Mouse (Mus musculus) neural tube, embryonic 15.5 days (tissue): Measurements from ENCODE around the gene Nelfe. TPM values are rescaled to one million over a fixed set of nuclear protein-coding genes. Genes with fewer than 3 reads are reported as not detected.

ENCODE experiments used
- ATAC-seq: fragments of 200-750 bp; cut with Nextera tagmentation; 2 replicates; pipeline ENCODE4 v1.8.0; 2017; ENCODE audit warnings: mild to moderate bottlenecking, moderate TSS enrichment, moderate library complexity; ENCODE audit not compliant: low FRiP score
- H3K27ac ChIP-seq: fragments of 300-500 bp; sonication (generic); replicated peaks from 2 replicates; pipeline ENCODE4 v1.5.1; 2015; ENCODE audit warnings: mild to moderate bottlenecking, inconsistent platforms
- H3K27me3 ChIP-seq: fragments of 300-500 bp; sonication (generic); replicated peaks from 2 replicates; pipeline ENCODE4 v1.6.1; 2015; ENCODE audit warnings: inconsistent platforms
- H3K36me3 ChIP-seq: fragments of 300-500 bp; sonication (generic); 2 replicates; pipeline ENCODE4 v1.6.1; 2015; ENCODE audit warnings: inconsistent platforms
- H3K4me1 ChIP-seq: fragments of 300-500 bp; sonication (generic); 2 replicates; pipeline ENCODE4 v1.6.1; 2015; ENCODE audit warnings: inconsistent platforms
- H3K4me2 ChIP-seq: fragments of 300-500 bp; sonication (generic); 2 replicates; pipeline ENCODE4 v1.6.1; 2015; ENCODE audit warnings: inconsistent platforms, mild to moderate bottlenecking, moderate library complexity
- H3K4me3 ChIP-seq: fragments of 300-500 bp; sonication (generic); replicated peaks from 2 replicates; pipeline ENCODE4 v1.5.1; 2015; ENCODE audit warnings: mild to moderate bottlenecking, inconsistent platforms
- H3K9ac ChIP-seq: fragments of 300-500 bp; sonication (generic); replicated peaks from 2 replicates; pipeline ENCODE4 v1.6.1; 2015; ENCODE audit warnings: mild to moderate bottlenecking, inconsistent platforms
- H3K9me3 ChIP-seq: fragments of 300-500 bp; sonication (generic); replicated peaks from 2 replicates; pipeline ENCODE4 v1.6.1; 2016; ENCODE audit warnings: inconsistent platforms
- WGBS: fragments of 180-500 bp; shearing (Covaris S2); methylation state at CpG from one replicate; pipeline ENCODE4 v1.1.7; 2015; ENCODE audit warnings: mixed read lengths; 5-methylcytosine and 5-hydroxymethylcytosine counted together
- polyA plus RNA-seq: library from polyadenylated mRNA; unstranded; fragments of >200 nt; fragmentation: Nextera tagmentation; extraction: Ambion mirVana; gene quantifications from 2 replicates; pipeline ENCODE4 v1.2.1, GENCODE M21; 2015

The Nelfe gene
- polyA plus RNA-seq, 1 experiment from 2014 or later = 77.4 TPM

DNA sequence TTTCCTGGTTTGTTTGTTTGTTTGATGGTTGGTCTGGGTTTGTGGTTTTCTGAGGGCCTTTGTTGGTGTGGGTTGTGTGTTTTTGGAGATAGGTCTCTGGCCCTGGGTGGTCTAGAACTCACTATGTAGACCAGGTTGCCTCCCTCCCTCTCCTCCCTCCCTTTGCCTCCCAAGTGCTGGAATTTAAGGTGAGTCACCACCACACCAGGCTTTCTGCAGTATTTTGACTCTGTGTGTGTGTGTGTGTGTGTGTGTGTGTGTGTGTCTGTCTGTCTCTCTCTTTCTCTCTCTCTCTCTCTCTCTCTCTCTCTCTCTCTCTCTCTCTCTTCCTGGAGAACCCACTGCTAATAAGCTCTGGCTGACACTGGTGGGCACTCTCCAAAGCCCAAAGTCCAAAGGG, 31.0 kb downstream of the Nelfe start:
- no peaks in the 10 kb centered on the region for H3K9me3 ChIP-seq
- H3K36me3 ChIP-seq = no peaks in the 10 kb centered on the region
- H3K27ac ChIP-seq = no peak overlapping the region
- H3K4me3 ChIP-seq = no peak overlapping the region
- H3K9ac ChIP-seq = no peak overlapping the region
- ATAC-seq = no peak
- no peak overlapping the region for H3K4me2 ChIP-seq
- H3K4me1 ChIP-seq = no peaks in the 10 kb centered on the region
- H3K27me3 ChIP-seq = peaks cover 8% of the 10 kb centered on the region; the same call in 1 of the 2 replicates

DNA sequence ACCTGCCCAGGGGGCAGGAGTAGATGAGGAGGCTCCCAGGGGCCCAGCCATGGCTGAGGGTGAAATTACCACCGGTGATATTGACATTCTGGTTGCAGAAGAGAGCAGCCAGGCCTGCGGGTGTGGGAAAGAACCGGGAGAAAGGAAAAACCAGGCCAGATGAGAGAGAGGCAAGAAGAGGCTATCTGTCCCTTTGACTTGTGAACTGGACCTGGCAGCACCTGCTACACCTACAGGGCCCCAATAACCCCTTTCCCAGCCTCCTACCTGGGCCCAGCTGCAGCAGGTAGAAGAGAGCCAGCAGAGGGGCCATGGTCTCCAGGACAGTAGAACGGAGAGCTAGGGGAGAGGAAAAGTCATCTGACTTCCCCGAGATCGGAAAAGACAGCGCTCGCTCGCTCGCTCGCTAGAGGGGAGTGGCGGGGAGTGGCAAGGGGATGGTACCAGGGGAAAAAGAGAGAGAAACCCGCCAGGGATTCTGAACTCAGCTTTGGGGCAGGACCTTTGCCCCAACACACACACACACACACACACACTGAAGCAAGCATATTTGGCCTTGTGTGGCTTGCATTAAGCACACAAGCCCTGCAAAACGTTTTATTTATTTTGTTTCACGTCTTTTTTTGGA, 31.6 kb downstream of the Nelfe start, which contains the start of gene Gm20547:
Gm20547 (minus strand) TSS at position 360 of the 628 bp plus-strand sequence.
- Histone ChIP-seq H3K36me3 (no peaks in the 10 kb centered on the region), H3K4me2 (peak within 1 kb of the TSS; percentile 20), H3K27me3 (peaks cover 8% of the 10 kb centered on the region; the same call in 1 of the 2 replicates), H3K9ac (no peak within 1 kb of the TSS), H3K4me3 (no peak within 1 kb of the TSS), H3K27ac (no peak within 1 kb of the TSS), H3K4me1 (no peaks in the 10 kb centered on the region), H3K9me3 (no peaks in the 10 kb centered on the region)
- ATAC-seq = no peak
- WGBS = 8% methylated on average over 15 of the region's 15 CpGs

DNA sequence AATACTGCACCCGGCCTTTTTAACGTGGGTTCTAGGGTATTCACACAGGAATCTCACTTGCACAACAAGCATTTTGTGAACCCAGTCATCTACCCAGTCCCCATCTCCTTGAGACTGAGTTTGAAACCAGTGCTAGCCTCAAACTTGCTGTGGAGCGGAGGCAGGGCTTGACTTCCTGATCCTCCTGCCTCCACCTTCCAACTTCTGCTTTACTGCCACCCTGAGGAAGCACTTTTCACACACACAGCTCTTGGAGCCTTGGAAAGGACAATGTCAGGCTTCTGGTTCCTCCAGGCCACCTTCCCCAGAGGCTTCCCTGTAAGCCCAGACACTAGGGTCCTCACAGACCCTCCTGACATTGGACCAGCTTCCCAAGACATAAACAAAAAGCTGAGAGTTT, 33.1 kb downstream of the Nelfe start:
- Histone ChIP-seq H3K36me3 (no peaks in the 10 kb centered on the region), H3K9ac (no peak overlapping the region), H3K4me2 (no peak overlapping the region), H3K27me3 (peaks cover 8% of the 10 kb centered on the region; the same call in 1 of the 2 replicates), H3K27ac (no peak overlapping the region), H3K4me3 (no peak overlapping the region), H3K9me3 (no peaks in the 10 kb centered on the region), H3K4me1 (no peaks in the 10 kb centered on the region)
- no peak for ATAC-seq
- WGBS = 63% methylated on average over 3 of the region's 3 CpGs

DNA sequence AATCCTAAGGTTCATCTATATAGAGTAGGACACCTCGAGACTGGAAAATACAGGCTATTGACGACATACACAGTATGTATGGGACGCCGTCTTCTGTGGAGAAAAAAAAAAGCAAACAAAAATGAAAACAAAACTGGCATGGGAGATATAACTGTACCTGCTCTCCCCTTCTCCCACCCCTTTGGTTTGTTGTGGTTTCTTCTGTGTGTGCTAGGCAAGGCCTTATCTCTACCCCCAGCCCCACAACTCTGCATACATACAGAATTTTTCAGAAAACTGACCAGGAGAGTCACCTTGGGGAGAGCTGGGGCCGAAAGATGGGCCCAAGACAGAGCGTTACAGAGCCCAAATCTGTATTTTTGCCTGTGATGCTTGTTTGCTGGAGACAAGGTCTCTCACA, 34.5 kb downstream of the Nelfe start:
- no peaks in the 10 kb centered on the region for H3K4me1 ChIP-seq
- H3K9me3 ChIP-seq = no peaks in the 10 kb centered on the region
- no peak for ATAC-seq
- H3K4me2 ChIP-seq = no peak overlapping the region
- H3K9ac ChIP-seq = no peak overlapping the region
- H3K4me3 ChIP-seq = no peak overlapping the region
- no peaks in the 10 kb centered on the region for H3K36me3 ChIP-seq
- 90% methylated on average over 6 of the region's 6 CpGs for WGBS
- peaks cover 8% of the 10 kb centered on the region; the same call in 1 of the 2 replicates for H3K27me3 ChIP-seq
- H3K27ac ChIP-seq = no peak overlapping the region

DNA sequence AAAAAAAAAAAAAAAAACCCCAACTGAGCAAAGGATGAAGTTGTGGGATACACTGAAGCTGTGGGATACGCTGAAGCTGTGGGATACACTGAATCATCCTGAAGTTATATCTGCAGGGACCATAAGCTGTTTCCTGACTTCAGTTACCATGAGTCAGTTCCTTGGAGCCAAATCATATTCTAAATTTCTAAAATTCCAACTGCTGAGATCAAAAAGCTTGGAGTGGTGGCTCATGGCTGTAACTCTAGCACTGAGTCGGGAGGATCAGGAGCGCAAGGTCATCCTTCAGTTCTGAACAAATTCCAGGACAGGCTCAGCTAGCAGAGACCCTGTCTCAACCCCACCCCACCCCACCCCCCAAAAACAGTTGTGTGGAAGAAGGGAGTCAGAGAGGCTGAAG, 35.4 kb downstream of the Nelfe start:
- no peak overlapping the region for H3K4me2 ChIP-seq
- H3K9ac ChIP-seq = no peak overlapping the region
- no peak overlapping the region for H3K27ac ChIP-seq
- no peaks in the 10 kb centered on the region for H3K36me3 ChIP-seq
- H3K4me1 ChIP-seq = no peaks in the 10 kb centered on the region
- no peaks in the 10 kb centered on the region for H3K9me3 ChIP-seq
- no peak for ATAC-seq
- 82% methylated on average over 3 of the region's 3 CpGs for WGBS
- no peak overlapping the region for H3K4me3 ChIP-seq
- peaks cover 8% of the 10 kb centered on the region; the same call in 1 of the 2 replicates for H3K27me3 ChIP-seq

DNA sequence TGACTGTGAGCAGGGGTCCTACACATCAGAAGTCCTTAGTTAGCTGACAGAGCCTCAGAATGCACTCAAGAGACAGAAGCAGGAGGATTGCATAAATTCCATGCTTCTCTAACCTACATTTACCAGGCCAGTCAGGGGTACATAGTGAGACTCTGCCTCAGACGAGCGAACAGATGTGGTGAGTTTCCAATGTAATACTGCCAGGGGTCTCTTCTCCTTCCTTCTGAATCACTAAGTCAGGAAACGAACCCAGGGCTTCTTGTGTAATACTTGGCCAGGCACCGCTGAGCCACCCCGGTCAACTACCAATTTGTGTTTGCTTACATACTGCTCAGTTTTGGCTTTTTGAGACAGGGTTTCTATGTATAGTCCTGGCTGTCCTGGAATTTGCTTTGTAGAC, 37.8 kb downstream of the Nelfe start:
- Histone ChIP-seq H3K4me3 (no peak overlapping the region), H3K9me3 (no peaks in the 10 kb centered on the region), H3K4me2 (no peak overlapping the region), H3K27ac (no peak overlapping the region), H3K36me3 (no peaks in the 10 kb centered on the region), H3K4me1 (no peaks in the 10 kb centered on the region), H3K9ac (no peak overlapping the region), H3K27me3 (no peaks in the 10 kb centered on the region)
- 90% methylated on average over 5 of the region's 5 CpGs for WGBS
- ATAC-seq = no peak

DNA sequence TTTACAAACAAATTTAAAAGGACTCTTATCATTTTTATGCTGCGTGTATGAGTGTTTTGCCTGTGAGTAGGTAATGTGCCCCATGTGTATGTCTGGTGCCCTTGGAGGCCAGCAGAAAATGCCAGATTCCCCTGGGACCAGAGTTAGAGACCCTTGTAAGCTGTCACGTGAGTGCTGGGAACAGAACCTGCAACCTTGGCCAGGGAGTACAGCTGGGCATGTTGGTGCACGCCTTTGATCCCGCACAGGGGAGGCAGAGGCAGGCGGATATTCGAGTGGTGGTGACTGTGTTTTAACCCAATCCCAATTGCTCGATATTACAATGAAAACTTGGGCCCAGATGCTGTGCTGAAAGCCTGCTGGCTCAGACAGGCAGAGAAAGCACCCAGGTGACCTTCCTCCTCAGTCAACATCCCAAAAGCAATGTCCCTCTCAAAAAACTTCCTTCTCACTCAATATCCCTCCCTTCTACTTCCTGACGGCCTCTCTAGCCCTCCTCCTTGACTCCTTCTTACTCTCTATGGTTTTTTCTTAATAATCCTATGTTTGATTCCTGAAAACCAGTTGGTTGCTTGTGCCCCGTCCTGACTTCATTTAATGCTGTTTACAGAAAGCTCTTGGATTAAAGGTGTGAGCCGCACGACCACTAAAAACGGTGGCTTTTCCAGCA, 40.0 kb downstream of the Nelfe start:
- H3K9me3 ChIP-seq = no peaks in the 10 kb centered on the region
- ATAC-seq = no peak
- no peak overlapping the region for H3K9ac ChIP-seq
- H3K36me3 ChIP-seq = no peaks in the 10 kb centered on the region
- WGBS = 87% methylated on average over 12 of the region's 12 CpGs
- peaks cover 7% of the 10 kb centered on the region for H3K4me1 ChIP-seq
- no peak overlapping the region for H3K4me3 ChIP-seq
- no peak overlapping the region for H3K4me2 ChIP-seq
- no peak overlapping the region for H3K27ac ChIP-seq
- H3K27me3 ChIP-seq = no peaks in the 10 kb centered on the region

DNA sequence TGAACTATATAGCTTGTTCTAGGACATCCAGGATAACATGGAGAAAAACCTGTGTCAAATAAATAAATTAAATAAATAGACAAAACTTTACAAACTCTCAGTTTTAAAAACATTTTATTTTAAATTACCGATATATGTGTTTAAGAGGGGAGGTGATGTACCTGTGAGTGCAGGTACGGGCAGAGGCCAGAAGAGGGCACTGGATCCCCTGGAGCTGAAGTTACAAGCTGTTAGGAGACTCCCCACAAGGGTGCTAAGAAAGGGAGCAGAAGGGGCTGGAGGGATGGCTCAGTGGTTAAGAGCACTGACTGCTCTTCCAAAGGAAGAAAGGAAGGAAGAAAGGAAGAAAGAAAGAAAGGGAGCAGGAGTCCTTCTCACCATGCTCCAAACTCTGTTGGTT, 41.2 kb downstream of the Nelfe start:
- Histone ChIP-seq H3K4me3 (no peak overlapping the region), H3K9me3 (no peaks in the 10 kb centered on the region), H3K27me3 (no peaks in the 10 kb centered on the region), H3K4me2 (no peak overlapping the region), H3K27ac (no peak overlapping the region), H3K4me1 (peaks cover 18% of the 10 kb centered on the region), H3K9ac (no peak overlapping the region), H3K36me3 (no peaks in the 10 kb centered on the region)
- WGBS = 97% methylated on average over 2 of the region's 2 CpGs
- no peak for ATAC-seq

DNA sequence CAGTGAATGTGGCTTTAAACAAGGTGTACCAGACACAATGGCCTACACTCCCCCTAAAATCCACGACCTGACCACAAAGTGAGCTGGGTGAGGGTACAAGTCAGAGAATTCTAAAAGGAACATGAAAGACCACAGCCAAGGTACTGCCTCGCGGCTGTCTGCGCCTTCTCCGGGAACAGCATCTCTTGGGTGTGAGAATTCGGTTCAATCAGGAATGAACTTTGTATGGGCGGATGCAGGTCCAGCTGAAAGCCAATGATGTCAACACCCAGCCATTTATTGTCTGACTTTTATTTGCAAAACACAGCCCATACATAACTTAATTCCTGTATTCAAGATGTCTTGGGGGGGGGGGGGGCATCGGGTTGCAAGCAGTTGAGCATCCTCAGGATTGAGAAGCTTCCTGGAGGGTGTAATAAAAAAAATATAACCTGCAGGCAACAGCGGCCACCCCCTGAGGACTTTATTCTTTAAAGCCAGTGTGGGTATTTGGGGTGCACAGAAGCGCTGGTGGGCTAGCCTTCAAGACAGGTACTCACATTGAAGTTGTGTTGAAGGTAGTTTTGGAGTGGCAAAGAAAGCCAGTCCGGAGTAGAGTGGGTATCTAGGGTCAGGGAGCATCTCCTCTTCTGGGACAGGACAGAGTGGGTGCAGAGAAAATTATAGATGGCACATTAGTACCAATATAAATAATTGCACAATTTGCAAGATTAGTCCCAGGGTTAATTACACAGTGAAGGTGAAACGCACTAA, 43.1 kb downstream of the Nelfe start:
- no peak for ATAC-seq
- Histone ChIP-seq H3K4me1 (peaks cover 34% of the 10 kb centered on the region), H3K4me3 (peak overlapping the region; percentile 71), H3K9me3 (no peaks in the 10 kb centered on the region), H3K36me3 (no peaks in the 10 kb centered on the region), H3K9ac (no peak overlapping the region), H3K27me3 (no peaks in the 10 kb centered on the region), H3K27ac (peak overlapping the region; percentile 95), H3K4me2 (peak overlapping the region; percentile 98)
- WGBS = 70% methylated on average over 12 of the region's 12 CpGs

DNA sequence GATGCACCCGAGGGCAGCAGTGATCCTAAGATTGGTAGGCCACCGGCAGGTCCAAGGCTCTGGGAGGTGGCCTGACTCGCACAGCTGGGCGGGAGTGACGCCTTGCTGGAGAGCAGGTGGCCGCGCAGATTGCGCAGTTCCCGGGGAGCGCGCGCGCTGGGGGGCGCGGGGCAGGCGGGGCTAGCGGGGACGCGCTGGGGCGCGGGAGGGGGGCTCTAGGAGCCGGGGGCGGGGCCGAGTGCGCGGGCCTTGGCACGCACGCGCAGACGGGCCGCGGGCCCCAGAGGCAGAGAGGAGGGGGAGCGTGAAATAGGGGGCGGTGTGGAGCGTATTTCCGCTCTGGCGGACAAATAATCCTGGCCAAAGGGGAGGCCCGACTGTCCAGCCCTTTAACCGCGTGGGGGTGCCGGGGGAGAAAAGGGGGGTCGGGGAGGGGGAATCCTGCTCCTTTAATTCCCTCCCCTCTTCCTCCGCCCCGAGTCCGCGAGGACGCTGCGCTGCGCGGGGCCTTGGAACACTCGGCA, 43.9 kb downstream of the Nelfe start:
- no peaks in the 10 kb centered on the region for H3K27me3 ChIP-seq
- peak overlapping the region; percentile 95 for H3K27ac ChIP-seq
- peaks cover 34% of the 10 kb centered on the region for H3K4me1 ChIP-seq
- peak overlapping the region; percentile 93 for H3K9ac ChIP-seq
- WGBS = under 1% methylated on average over 39 of the region's 51 CpGs
- H3K36me3 ChIP-seq = no peaks in the 10 kb centered on the region
- H3K9me3 ChIP-seq = no peaks in the 10 kb centered on the region
- peak overlapping the region; percentile 98 for H3K4me2 ChIP-seq
- H3K4me3 ChIP-seq = peak overlapping the region; percentile 71
- ATAC-seq = peak; percentile 91

DNA sequence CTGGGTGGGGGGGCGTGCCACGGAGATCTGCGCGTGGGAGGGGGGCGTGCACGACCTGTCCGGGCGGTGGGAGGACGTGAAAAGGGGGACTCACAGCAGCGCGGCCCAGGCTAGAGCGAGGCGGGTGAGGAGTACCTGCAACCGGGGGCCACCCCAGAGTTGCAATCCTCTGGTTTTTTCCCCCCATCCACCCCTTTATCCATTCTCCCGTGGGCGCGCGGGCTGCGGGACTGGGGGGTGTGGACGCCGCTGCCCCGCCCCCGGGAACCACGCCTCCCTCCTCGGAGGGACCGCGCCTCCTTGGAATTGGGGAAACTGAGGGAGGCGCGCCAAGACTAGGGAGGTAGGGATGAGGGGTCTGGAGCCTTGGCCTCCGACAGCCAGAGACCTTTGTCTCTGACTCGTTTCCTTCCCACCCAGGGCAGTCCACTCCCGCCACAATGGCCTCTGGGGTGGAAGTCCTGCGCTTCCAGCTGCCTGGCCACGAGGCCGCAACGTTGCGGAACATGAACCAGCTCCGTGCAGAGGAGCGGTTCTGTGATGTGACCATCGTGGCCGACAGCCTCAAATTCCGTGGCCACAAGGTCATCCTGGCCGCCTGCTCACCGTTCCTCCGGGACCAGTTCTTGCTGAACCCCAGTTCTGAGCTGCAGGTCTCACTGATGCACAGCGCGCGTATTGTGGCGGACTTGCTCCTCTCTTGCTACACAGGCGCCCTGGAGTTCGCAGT, 44.8 kb downstream of the Nelfe start:
- H3K27me3 ChIP-seq = no peaks in the 10 kb centered on the region
- WGBS = 6% methylated on average over 45 of the region's 51 CpGs
- ATAC-seq = peak; percentile 36

More for the DNA sequence above, 44.8 kb downstream of the Nelfe start:
- Histone ChIP-seq H3K27ac (peak overlapping the region; percentile 95), H3K4me1 (peaks cover 36% of the 10 kb centered on the region), H3K9ac (peak overlapping the region; percentile 93), H3K4me2 (peak overlapping the region; percentile 98), H3K9me3 (no peaks in the 10 kb centered on the region), H3K4me3 (peak overlapping the region; percentile 71), H3K36me3 (no peaks in the 10 kb centered on the region)
